10 mouse cellular contexts compared by ENCODE assay signal in genomic region chr3:88527565-88527964, GRCm38 (mm10). TPM values are rescaled to one million over a fixed set of nuclear protein-coding genes. Genes with fewer than 3 reads are reported as not detected.
DNase-seq lines count a peak whose midpoint lies in the region; ATAC-seq and TF ChIP-seq lines count a peak whose summit lies in the region.
"Had no signal": no experiment of that assay in that cellular context is flagged by ENCODE, and none has a peak within 500 bp of the region (broad histone marks: within the 10 kb centered on the region; RNA-seq: fewer than 3 reads in every experiment).

No protein-coding gene starts in this region.

- H3K9me3 ChIP-seq in kidney, embryonic 14.5 days (ENCODE audit: control insufficient read depth, low read length), result no peaks in the 10 kb centered on the region
- no peaks in the 10 kb centered on the region for H3K9me3 ChIP-seq in embryonic facial prominence, embryonic 13.5 days
- H3K9me3 ChIP-seq in hindbrain, embryonic 14.5 days (ENCODE audit: control insufficient read depth, low read length), result no peaks in the 10 kb centered on the region
- no peaks in the 10 kb centered on the region for H3K9me3 ChIP-seq in midbrain, postnatal 0 days (ENCODE audit: low read length)

- TF ChIP-seq POLR2A in lung, adult 2 months (IDR thresholded peaks at IDR 0.05; ENCODE audit: borderline replicate concordance, extremely low read depth, low read depth, low read length), result no peak

- peaks cover 42% of the 10 kb centered on the region for H3K4me1 ChIP-seq in kidney, embryonic 14.5 days (ENCODE audit: control insufficient read depth, insufficient read depth, low read length)
- peaks cover 50% of the 10 kb centered on the region for H3K4me1 ChIP-seq in embryonic facial prominence, embryonic 13.5 days
- peaks cover 40% of the 10 kb centered on the region for H3K4me1 ChIP-seq in hindbrain, embryonic 14.5 days (replicated peaks; ENCODE audit: control insufficient read depth, insufficient read depth, low read length)
- H3K4me1 ChIP-seq in midbrain, postnatal 0 days (ENCODE audit: insufficient read depth, low read length), result peaks cover 19% of the 10 kb centered on the region
- H3K4me1 ChIP-seq in lung, adult 2 months (ENCODE audit: control insufficient read depth, insufficient read depth, low read length), result peaks cover 7% of the 10 kb centered on the region; the same call in 1 of the 2 replicates

- no peaks in the 10 kb centered on the region for H3K27me3 ChIP-seq in kidney, embryonic 14.5 days (ENCODE audit: control insufficient read depth, insufficient read depth, low read length)
- no peaks in the 10 kb centered on the region for H3K27me3 ChIP-seq in embryonic facial prominence, embryonic 13.5 days
- no peaks in the 10 kb centered on the region for H3K27me3 ChIP-seq in hindbrain, embryonic 14.5 days (ENCODE audit: control insufficient read depth, insufficient read depth, low read length)
- no peaks in the 10 kb centered on the region for H3K27me3 ChIP-seq in midbrain, postnatal 0 days (ENCODE audit: insufficient read depth, low read length)

- DNase-seq in kidney, adult 8-10 months, result no peak
- DNase-seq in hindbrain, embryonic 14.5 days (ENCODE audit: low spot score), result no peak
- DNase-seq in midbrain, postnatal 0 days (ENCODE audit: low spot score), result no peak
- no peak for DNase-seq in spleen, adult 18-20 months
- no peak for DNase-seq in lung, adult 2 months
- DNase-seq: cerebellum, adult 11-12 months had no signal

- H3K4me3 ChIP-seq in kidney, embryonic 14.5 days (ENCODE audit: low read length), result peak overlapping the region; percentile 5; the same call in 1 of the 2 replicates
- no peak overlapping the region; the same call in 1 of the 2 replicates for H3K4me3 ChIP-seq in embryonic facial prominence, embryonic 13.5 days
- peak overlapping the region; percentile 3; the same call in 1 of the 2 replicates for H3K4me3 ChIP-seq in hindbrain, embryonic 14.5 days (replicated peaks; ENCODE audit: low read length)
- no peak overlapping the region for H3K4me3 ChIP-seq in midbrain, postnatal 0 days (ENCODE audit: low read depth, low read length)
- H3K4me3 ChIP-seq in lung, adult 2 months (replicated peaks; ENCODE audit: extremely low read depth, low read depth, low read length), result no peak overlapping the region

- H3K9ac ChIP-seq in kidney, embryonic 14.5 days (ENCODE audit: low read depth, low read length), result peak overlapping the region; percentile 53
- peak overlapping the region; percentile 66 for H3K9ac ChIP-seq in embryonic facial prominence, embryonic 13.5 days
- H3K9ac ChIP-seq in hindbrain, embryonic 14.5 days, result peak overlapping the region; percentile 52
- H3K9ac ChIP-seq in midbrain, postnatal 0 days (replicated peaks; ENCODE audit: low read length, poor library complexity, severe bottlenecking), result peak overlapping the region; percentile 33

- 12% methylated on average over 8 of the region's 8 CpGs for WGBS in kidney, embryonic 14.5 days
- 19% methylated on average over 8 of the region's 8 CpGs for WGBS in embryonic facial prominence, embryonic 13.5 days
- WGBS in hindbrain, embryonic 14.5 days, result 25% methylated on average over 8 of the region's 8 CpGs
- 21% methylated on average over 8 of the region's 8 CpGs for WGBS in midbrain, postnatal 0 days
- WGBS in lung, adult 2 months, result 56% methylated on average over 8 of the region's 8 CpGs

- ATAC-seq in kidney, embryonic 14.5 days (ENCODE audit: low FRiP score, low TSS enrichment), result no peak
- no peak for ATAC-seq in embryonic facial prominence, embryonic 13.5 days (ENCODE audit: insufficient number of reproducible peaks, insufficient read depth, low FRiP score, low TSS enrichment, low read depth)
- ATAC-seq in hindbrain, embryonic 14.5 days (ENCODE audit: low FRiP score), result no peak
- no peak for ATAC-seq in midbrain, postnatal 0 days (ENCODE audit: low FRiP score)
- ATAC-seq in megakaryocyte, adult 5-6 weeks (ENCODE audit: poor library complexity, severe bottlenecking), result no peak

- H3K27ac ChIP-seq in kidney, embryonic 14.5 days (ENCODE audit: low read depth, low read length), result peak overlapping the region; percentile 47; the same call in 1 of the 2 replicates
- H3K27ac ChIP-seq in embryonic facial prominence, embryonic 13.5 days, result peak overlapping the region; percentile 44; the same call in 1 of the 2 replicates
- H3K27ac ChIP-seq in hindbrain, embryonic 14.5 days, result no peak overlapping the region
- no peak overlapping the region for H3K27ac ChIP-seq in midbrain, postnatal 0 days (ENCODE audit: low read depth, low read length)
- H3K27ac ChIP-seq: macrophage had no signal

- 0 out of 2 replicates have a peak, but pooled peaks cover 5% of the 10 kb centered on the region for H3K36me3 ChIP-seq in kidney, embryonic 14.5 days (ENCODE audit: control insufficient read depth, insufficient read depth, low read length)
- H3K36me3 ChIP-seq in embryonic facial prominence, embryonic 13.5 days, result peaks cover 24% of the 10 kb centered on the region
- H3K36me3 ChIP-seq in hindbrain, embryonic 14.5 days (replicated peaks; ENCODE audit: control insufficient read depth, insufficient read depth), result peaks cover 13% of the 10 kb centered on the region; the same call in 1 of the 2 replicates
- H3K36me3 ChIP-seq in midbrain, postnatal 0 days (ENCODE audit: insufficient read depth, low read length), result peaks cover 6% of the 10 kb centered on the region

- no peak for TF ChIP-seq CTCF in midbrain, postnatal 0 days (IDR thresholded peaks at IDR 0.05)
- no peak for TF ChIP-seq CTCF in lung, adult 2 months (IDR thresholded peaks at IDR 0.05; ENCODE audit: insufficient read depth, low read length)

- H3K4me2 ChIP-seq in kidney, embryonic 14.5 days (replicated peaks; ENCODE audit: low read depth, low read length), result peak overlapping the region; percentile 8; the same call in 1 of the 2 replicates
- H3K4me2 ChIP-seq in embryonic facial prominence, embryonic 13.5 days, result peak overlapping the region; percentile 43
- H3K4me2 ChIP-seq in hindbrain, embryonic 14.5 days (replicated peaks), result peak overlapping the region; percentile 96
- peak overlapping the region; percentile 12; the same call in 1 of the 2 replicates for H3K4me2 ChIP-seq in midbrain, postnatal 0 days (ENCODE audit: low read depth, low read length, poor library complexity, severe bottlenecking)

RNA-seq across cellular contexts. Expression of gene Mex3a, which starts 4.6 kb away (rescaled TPM):
- 31.6 and 32.2 TPM in 2 replicates for polyA plus RNA-seq in kidney, embryonic 14.5 days (2014; fragmentation: Nextera tagmentation; extraction: Ambion mirVana)
- polyA plus RNA-seq in embryonic facial prominence, embryonic 13.5 days (2015; fragmentation: Nextera tagmentation; extraction: Ambion mirVana), result 32.2 and 33.4 TPM in 2 replicates
- 30.8 and 31.0 TPM in 2 replicates for polyA plus RNA-seq in hindbrain, embryonic 14.5 days (2014; fragmentation: Nextera tagmentation; extraction: Ambion mirVana)
- 56.9 and 58.2 TPM in 2 replicates for total RNA-seq in midbrain, postnatal 0 days (2014; rRNA removed)
- polyA plus RNA-seq in midbrain, postnatal 0 days (2015; fragmentation: Nextera tagmentation; extraction: Ambion mirVana), result 15.4 and 16.1 TPM in 2 replicates
- 0.04 and 0.05 TPM in 2 replicates for total RNA-seq in megakaryocyte, adult 5-6 weeks (2015)
- total RNA-seq in megakaryocyte, adult 5-6 weeks (2017), result 0.04 and 0.18 TPM in 2 replicates
- 0.53 and 0.84 TPM in 2 replicates for polyA plus RNA-seq in lung, adult 2 months (2012; rRNA removed)

RNA-seq across cellular contexts. Expression of gene Lmna, which starts 17.8 kb away (rescaled TPM):
- 41.6 and 55.7 TPM in 2 replicates for polyA plus RNA-seq in kidney, embryonic 14.5 days (2014; fragmentation: Nextera tagmentation; extraction: Ambion mirVana)
- 311 and 321 TPM in 2 replicates for polyA plus RNA-seq in embryonic facial prominence, embryonic 13.5 days (2015; fragmentation: Nextera tagmentation; extraction: Ambion mirVana)
- 44.3 and 47.3 TPM in 2 replicates for polyA plus RNA-seq in hindbrain, embryonic 14.5 days (2014; fragmentation: Nextera tagmentation; extraction: Ambion mirVana)
- total RNA-seq in midbrain, postnatal 0 days (2014; rRNA removed), result 57.6 and 75.0 TPM in 2 replicates
- 74.1 and 77.2 TPM in 2 replicates for polyA plus RNA-seq in midbrain, postnatal 0 days (2015; fragmentation: Nextera tagmentation; extraction: Ambion mirVana)
- 1.5 and 1.9 TPM in 2 replicates for total RNA-seq in megakaryocyte, adult 5-6 weeks (2015)
- total RNA-seq in megakaryocyte, adult 5-6 weeks (2017), result 2.5 and 4.5 TPM in 2 replicates
- polyA plus RNA-seq in lung, adult 2 months (2012; rRNA removed), result 257 and 302 TPM in 2 replicates

RNA-seq across cellular contexts. Expression of gene Rab25, which starts 20.5 kb away (rescaled TPM):
- 14.2 and 16.7 TPM in 2 replicates for polyA plus RNA-seq in kidney, embryonic 14.5 days (2014; fragmentation: Nextera tagmentation; extraction: Ambion mirVana)
- 18.6 and 19.5 TPM in 2 replicates for polyA plus RNA-seq in embryonic facial prominence, embryonic 13.5 days (2015; fragmentation: Nextera tagmentation; extraction: Ambion mirVana)
- 0.20 TPM in 1 of 2 replicates, not detected in the other for polyA plus RNA-seq in hindbrain, embryonic 14.5 days (2014; fragmentation: Nextera tagmentation; extraction: Ambion mirVana)
- total RNA-seq in midbrain, postnatal 0 days (2014; rRNA removed), result 0.60 TPM in 1 of 2 replicates, not detected in the other
- 0.46 TPM in 1 of 2 replicates, not detected in the other for polyA plus RNA-seq in midbrain, postnatal 0 days (2015; fragmentation: Nextera tagmentation; extraction: Ambion mirVana)
- not detected in 2 replicates for total RNA-seq in megakaryocyte, adult 5-6 weeks (2015)
- total RNA-seq in megakaryocyte, adult 5-6 weeks (2017), result not detected in 2 replicates
- polyA plus RNA-seq in lung, adult 2 months (2012; rRNA removed), result 53.0 and 105 TPM in 2 replicates
- polyA plus RNA-seq: macrophage had no signal

RNA-seq across cellular contexts. Expression of gene Lamtor2, which starts 25.3 kb away (rescaled TPM):
- 81.7 and 165 TPM in 2 replicates for polyA plus RNA-seq in kidney, embryonic 14.5 days (2014; fragmentation: Nextera tagmentation; extraction: Ambion mirVana)
- polyA plus RNA-seq in embryonic facial prominence, embryonic 13.5 days (2015; fragmentation: Nextera tagmentation; extraction: Ambion mirVana), result 164 and 169 TPM in 2 replicates
- 102 and 107 TPM in 2 replicates for polyA plus RNA-seq in hindbrain, embryonic 14.5 days (2014; fragmentation: Nextera tagmentation; extraction: Ambion mirVana)
- total RNA-seq in midbrain, postnatal 0 days (2014; rRNA removed), result 46.7 and 66.0 TPM in 2 replicates
- polyA plus RNA-seq in midbrain, postnatal 0 days (2015; fragmentation: Nextera tagmentation; extraction: Ambion mirVana), result 187 and 205 TPM in 2 replicates
- 31.3 TPM in 2 replicates for total RNA-seq in megakaryocyte, adult 5-6 weeks (2015)
- total RNA-seq in megakaryocyte, adult 5-6 weeks (2017), result 57.8 and 73.4 TPM in 2 replicates
- 116 and 135 TPM in 2 replicates for polyA plus RNA-seq in lung, adult 2 months (2012; rRNA removed)

RNA-seq across cellular contexts. Expression of gene Ubqln4, which starts 26.0 kb away (rescaled TPM):
- polyA plus RNA-seq in kidney, embryonic 14.5 days (2014; fragmentation: Nextera tagmentation; extraction: Ambion mirVana), result 51.4 and 73.4 TPM in 2 replicates
- 43.0 and 44.6 TPM in 2 replicates for polyA plus RNA-seq in embryonic facial prominence, embryonic 13.5 days (2015; fragmentation: Nextera tagmentation; extraction: Ambion mirVana)
- 42.9 and 53.6 TPM in 2 replicates for polyA plus RNA-seq in hindbrain, embryonic 14.5 days (2014; fragmentation: Nextera tagmentation; extraction: Ambion mirVana)
- 103 and 120 TPM in 2 replicates for total RNA-seq in midbrain, postnatal 0 days (2014; rRNA removed)
- polyA plus RNA-seq in midbrain, postnatal 0 days (2015; fragmentation: Nextera tagmentation; extraction: Ambion mirVana), result 29.7 and 30.4 TPM in 2 replicates
- total RNA-seq in megakaryocyte, adult 5-6 weeks (2015), result 10.5 and 14.5 TPM in 2 replicates
- total RNA-seq in megakaryocyte, adult 5-6 weeks (2017), result 15.9 and 16.4 TPM in 2 replicates
- 47.0 and 52.6 TPM in 2 replicates for polyA plus RNA-seq in lung, adult 2 months (2012; rRNA removed)

Comparison
In these comparisons a context has a peak if more than half of its experiments do, and no peak if none do; other contexts are left out.
1. H3K27ac ChIP-seq: peak in kidney, embryonic 14.5 days (single experiment) and embryonic facial prominence, embryonic 13.5 days (single experiment); none in hindbrain, embryonic 14.5 days (single experiment) and midbrain, postnatal 0 days (single experiment).
2. H3K4me2 ChIP-seq: peak in every context shown above with its lines; median percentile 96 in hindbrain, embryonic 14.5 days; 43 in embryonic facial prominence, embryonic 13.5 days; 12 in midbrain, postnatal 0 days; 8 in kidney, embryonic 14.5 days.
3. H3K4me3 ChIP-seq: peak in kidney, embryonic 14.5 days (single experiment) and hindbrain, embryonic 14.5 days (single experiment); none in embryonic facial prominence, embryonic 13.5 days (single experiment), midbrain, postnatal 0 days (single experiment) and lung, adult 2 months (single experiment).
4. RNA of gene Rab25, which starts 20.5 kb away (polyA plus RNA-seq): 53.0 to 105 TPM in lung, adult 2 months, 18.6 to 19.5 TPM in embryonic facial prominence, embryonic 13.5 days and 14.2 to 16.7 TPM in kidney, embryonic 14.5 days; 0.46 TPM in midbrain, postnatal 0 days and 0.20 TPM in hindbrain, embryonic 14.5 days; every median in the first group is over 10 times any median in the second.
5. Peak in every context shown above with its lines, with median percentiles within 50 percentile points of each other: H3K9ac ChIP-seq.